Mouse (Mus musculus) cerebellum, adult 2 months (tissue): ENCODE measurements around the gene Spata13. TPM values are rescaled to one million over a fixed set of nuclear protein-coding genes. Genes with fewer than 3 reads are reported as not detected.

Experiments used
- DNase-seq, 2 experiments: peaks; one replicate each; pipeline ENCODE4 v3.0.0; 2021
- H3K27ac ChIP-seq: fragments of 200-500 bp; 2 replicates; pipeline ENCODE4 v1.5.1; 2012; ENCODE audit warnings: low read length, control low read depth, inconsistent platforms; ENCODE audit not compliant: insufficient read depth
- H3K27me3 ChIP-seq: fragments of 200-500 bp; 2 replicates; pipeline ENCODE4 v1.6.1; 2012; ENCODE audit warnings: inconsistent platforms, mild to moderate bottlenecking, low read length, moderate library complexity; ENCODE audit not compliant: control insufficient read depth, insufficient read depth
- H3K4me1 ChIP-seq: fragments of 200-500 bp; 2 replicates; pipeline ENCODE4 v1.6.1; 2011; ENCODE audit warnings: low read length; ENCODE audit not compliant: control insufficient read depth, insufficient read depth
- H3K4me3 ChIP-seq: fragments of 200-500 bp; replicated peaks from 2 replicates; pipeline ENCODE3; 2011; ENCODE audit warnings: mild to moderate bottlenecking, low read depth, low read length, control low read depth; ENCODE audit not compliant: insufficient read depth
- CTCF ChIP-seq: fragments of 200-500 bp; IDR thresholded peaks from 2 replicates; pipeline ENCODE4 v1.5.1; 2011; ENCODE audit warnings: low read depth, mild to moderate bottlenecking, control low read depth, low read length, moderate library complexity, borderline replicate concordance; ENCODE audit not compliant: insufficient read depth
- POLR2A ChIP-seq: fragments of 200-500 bp; IDR thresholded peaks from 2 replicates; pipeline ENCODE4 v1.6.1; 2011; ENCODE audit warnings: low read length, control low read depth, borderline replicate concordance; ENCODE audit not compliant: insufficient read depth
- whole genome bisulfite sequencing: fragments of 180-500 bp; shearing (Covaris S2); methylation state at CpG from one replicate; pipeline ENCODE4 v1.1.7; 2018; 5-methylcytosine and 5-hydroxymethylcytosine counted together
- polyA plus RNA-seq: library from polyadenylated mRNA; depleted of rRNA; stranded (reverse); fragments of >200 nt; gene quantifications from 2 replicates; pipeline ENCODE4 v1.2.3, GENCODE M21; 2012

The Spata13 gene
- polyA plus RNA-seq, 1 experiment, result 5.7 TPM

DNA sequence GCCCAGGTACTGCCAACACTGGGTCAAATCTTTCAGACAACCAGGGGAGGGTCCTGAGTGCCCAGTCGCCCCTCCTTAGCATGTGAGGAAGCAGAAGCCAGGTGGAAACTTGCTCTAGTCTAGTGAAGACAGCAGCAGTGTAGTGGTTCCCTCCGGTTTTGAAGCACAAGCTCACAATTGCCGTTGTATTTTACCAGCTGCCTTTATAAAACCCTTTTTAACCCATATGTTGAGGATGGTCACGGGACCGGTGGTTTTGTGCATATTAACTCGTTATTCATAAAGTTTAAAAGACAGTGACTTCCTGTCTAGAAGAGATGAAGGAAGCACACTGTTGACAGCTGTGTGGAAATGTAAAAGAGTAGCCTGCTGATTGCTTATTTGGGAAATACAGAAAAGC lies 98.3 kb downstream of the Spata13 start:
- Histone ChIP-seq H3K27me3 (no peaks in the 10 kb centered on the region), H3K4me3 (no peak overlapping the region), H3K4me1 (peaks cover 9% of the 10 kb centered on the region), H3K27ac (no peak overlapping the region)
- no peak for DNase-seq
- TF ChIP-seq POLR2A, result no peak
- TF ChIP-seq CTCF, result no peak
- 71% methylated on average over 6 of the region's 6 CpGs for WGBS

DNA sequence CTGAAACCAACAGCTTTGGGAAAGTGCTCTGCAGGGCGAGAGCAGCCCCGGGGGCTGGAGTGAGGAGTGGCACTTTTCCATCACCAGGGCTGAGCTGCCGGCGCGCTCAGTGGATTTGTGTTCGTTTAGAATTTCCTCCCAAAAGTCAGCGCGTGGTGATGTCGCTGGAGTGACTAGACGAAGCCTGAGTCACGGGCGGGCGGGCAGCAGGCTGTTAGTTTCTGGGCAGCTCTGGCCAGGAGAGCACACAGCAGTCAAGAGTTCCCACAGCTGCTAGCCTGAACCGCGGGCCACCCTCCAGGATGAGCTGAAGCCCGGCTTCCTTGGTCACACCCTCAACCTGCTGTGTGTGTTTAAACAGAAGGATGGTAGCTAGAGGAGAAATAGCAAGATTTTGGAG lies 99.0 kb downstream of the Spata13 start:
- DNase-seq, result peak in 1 of 2 experiments; percentile 20
- TF ChIP-seq POLR2A, result no peak
- TF ChIP-seq CTCF, result no peak
- Histone ChIP-seq H3K27ac (no peak overlapping the region), H3K4me3 (no peak overlapping the region), H3K27me3 (no peaks in the 10 kb centered on the region), H3K4me1 (peaks cover 9% of the 10 kb centered on the region)
- 16% methylated on average over 16 of the region's 16 CpGs for WGBS

DNA sequence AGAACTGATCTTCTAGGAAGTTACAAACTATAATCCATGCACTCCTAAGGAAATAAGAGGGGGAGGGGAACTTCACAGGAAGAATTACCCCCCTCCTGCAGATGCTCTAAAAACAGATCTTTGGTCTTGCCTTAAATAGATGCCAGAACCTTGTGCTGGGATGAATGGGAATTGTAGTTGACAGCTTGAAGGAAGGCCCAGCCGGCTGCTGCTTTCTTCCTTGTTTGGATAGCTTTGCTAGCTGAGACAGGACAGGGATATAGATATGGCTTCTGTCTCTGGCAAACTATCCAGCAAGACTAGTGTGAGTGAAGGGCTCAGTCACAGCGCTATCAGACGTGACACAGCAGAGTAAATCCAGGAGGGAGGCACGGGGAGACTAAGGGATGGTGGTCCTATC lies 99.9 kb downstream of the Spata13 start:
- TF ChIP-seq CTCF, result no peak
- no peak for TF ChIP-seq POLR2A
- WGBS, result 83% methylated on average over 4 of the region's 4 CpGs
- DNase-seq, result no peak
- H3K4me1 ChIP-seq, result peaks cover 9% of the 10 kb centered on the region
- H3K27ac ChIP-seq, result no peak overlapping the region
- no peak overlapping the region for H3K4me3 ChIP-seq
- H3K27me3 ChIP-seq, result no peaks in the 10 kb centered on the region

DNA sequence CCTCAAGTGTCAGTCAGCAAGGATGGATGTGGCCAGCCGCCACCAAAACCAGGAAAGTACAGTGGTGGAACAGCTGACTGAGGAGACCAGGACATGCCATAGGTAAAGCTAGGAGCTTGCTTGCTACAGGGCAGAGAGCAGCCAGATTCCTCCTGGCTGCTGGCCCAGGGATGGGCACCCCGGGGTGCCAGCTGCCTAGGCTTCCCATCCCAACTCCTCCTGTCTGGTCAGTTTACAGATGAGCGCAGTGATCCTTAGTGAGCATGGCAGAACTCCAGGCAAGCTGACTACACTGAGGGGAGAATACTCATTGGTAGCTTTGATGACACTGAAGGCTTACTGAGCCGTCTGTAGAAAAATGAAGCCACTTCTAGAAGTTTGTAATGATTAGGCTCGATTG lies 101.4 kb downstream of the Spata13 start:
- peaks cover 17% of the 10 kb centered on the region for H3K4me1 ChIP-seq
- H3K27ac ChIP-seq, result no peak overlapping the region
- TF ChIP-seq POLR2A (no peak), CTCF (no peak)
- DNase-seq, result peak; percentile 38 to 41
- 25% methylated on average over 5 of the region's 5 CpGs for WGBS
- H3K27me3 ChIP-seq, result no peaks in the 10 kb centered on the region
- no peak overlapping the region for H3K4me3 ChIP-seq

DNA sequence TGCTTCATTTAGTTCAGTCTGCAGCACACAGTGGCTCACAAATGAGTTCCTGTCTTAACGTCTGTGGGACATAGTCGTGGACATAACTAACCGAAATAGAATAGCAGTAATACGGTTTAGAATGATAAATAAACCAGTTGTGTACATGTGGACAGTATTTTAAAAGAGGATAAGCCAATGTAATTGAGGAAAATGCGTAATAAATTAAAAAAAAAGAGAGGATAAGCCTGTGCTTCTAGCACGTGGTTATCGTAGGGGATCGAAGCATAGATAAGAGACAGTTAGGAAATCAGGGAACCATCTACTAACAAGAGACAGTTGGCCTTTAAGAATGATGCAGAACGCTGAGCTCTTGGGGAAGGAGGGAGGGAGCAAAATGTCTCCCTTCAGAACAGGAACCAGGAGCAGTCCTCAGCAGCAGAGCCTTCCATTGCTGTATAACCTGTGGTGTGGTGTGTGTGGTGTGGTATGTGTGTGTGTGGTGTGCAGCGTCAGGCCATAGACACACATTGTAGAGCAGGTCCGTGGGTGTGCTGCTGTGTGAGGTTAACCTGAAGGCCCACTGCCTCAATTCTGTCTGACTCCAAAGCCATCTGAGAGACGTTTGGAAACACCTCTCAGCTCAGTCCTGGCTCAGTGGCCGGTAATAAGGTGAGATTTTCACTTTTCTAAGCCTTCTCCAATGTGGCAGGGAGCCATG lies 102.2 kb downstream of the Spata13 start:
- no peak overlapping the region for H3K27ac ChIP-seq
- 81% methylated on average over 13 of the region's 13 CpGs for WGBS
- peaks cover 25% of the 10 kb centered on the region for H3K4me1 ChIP-seq
- no peak overlapping the region for H3K4me3 ChIP-seq
- no peak for TF ChIP-seq POLR2A
- TF ChIP-seq CTCF, result no peak
- no peak for DNase-seq
- no peaks in the 10 kb centered on the region for H3K27me3 ChIP-seq

DNA sequence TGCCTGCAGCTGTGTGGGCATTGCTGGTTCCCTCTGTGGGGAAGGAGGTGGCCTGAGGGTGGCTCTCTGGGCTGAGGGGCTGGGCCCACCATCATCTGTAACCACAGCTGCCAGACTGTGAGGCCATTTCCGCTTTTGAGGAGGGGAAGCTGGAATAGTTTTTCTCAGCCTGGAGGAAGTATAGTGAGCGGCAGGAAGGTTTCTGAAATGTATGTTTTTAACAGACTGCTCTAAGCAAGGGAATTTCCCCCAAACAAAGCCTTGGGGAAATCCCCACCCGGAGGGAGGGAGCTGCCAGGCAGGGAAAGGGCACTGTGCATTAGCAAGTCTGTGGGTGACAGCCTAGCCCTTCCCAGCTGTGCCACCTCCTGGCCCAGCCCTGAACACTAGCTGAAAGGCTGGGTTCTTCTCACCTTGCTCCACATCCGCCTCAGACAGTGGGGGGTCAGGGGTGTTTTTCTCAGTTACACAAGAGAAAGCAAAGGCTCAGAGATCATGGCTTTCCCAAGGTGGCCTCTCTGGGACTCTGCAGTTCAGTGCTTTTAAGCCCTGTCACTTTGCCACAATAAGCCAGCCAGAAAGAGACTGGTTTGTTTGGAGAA lies 102.9 kb downstream of the Spata13 start:
- Histone ChIP-seq H3K4me1 (peaks cover 32% of the 10 kb centered on the region), H3K4me3 (no peak overlapping the region), H3K27me3 (no peaks in the 10 kb centered on the region), H3K27ac (no peak overlapping the region)
- WGBS, result 63% methylated on average over 4 of the region's 4 CpGs
- no peak for TF ChIP-seq CTCF
- TF ChIP-seq POLR2A, result no peak
- no peak for DNase-seq

DNA sequence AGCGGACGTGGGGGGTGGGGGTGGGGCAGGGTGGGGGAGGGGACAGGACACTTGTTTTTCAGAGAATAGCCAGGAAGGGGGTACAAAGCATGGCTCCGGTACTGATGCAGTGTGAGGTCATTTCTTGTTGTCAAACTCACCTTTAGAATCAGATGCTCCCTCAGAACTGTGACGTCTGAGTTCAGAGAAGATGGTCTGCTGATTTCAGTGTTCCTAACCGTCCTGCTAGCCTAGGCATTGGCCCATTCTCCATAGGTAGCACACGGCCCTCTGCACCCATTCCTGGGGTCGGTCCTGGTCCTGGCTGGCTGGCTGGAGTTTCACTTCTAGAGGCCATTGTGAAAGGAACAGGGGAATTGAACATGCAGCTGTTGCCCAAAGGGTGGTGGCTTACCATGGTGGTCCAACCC lies 103.4 kb downstream of the Spata13 start:
- Histone ChIP-seq H3K27ac (no peak overlapping the region), H3K4me1 (peaks cover 37% of the 10 kb centered on the region)

DNA sequence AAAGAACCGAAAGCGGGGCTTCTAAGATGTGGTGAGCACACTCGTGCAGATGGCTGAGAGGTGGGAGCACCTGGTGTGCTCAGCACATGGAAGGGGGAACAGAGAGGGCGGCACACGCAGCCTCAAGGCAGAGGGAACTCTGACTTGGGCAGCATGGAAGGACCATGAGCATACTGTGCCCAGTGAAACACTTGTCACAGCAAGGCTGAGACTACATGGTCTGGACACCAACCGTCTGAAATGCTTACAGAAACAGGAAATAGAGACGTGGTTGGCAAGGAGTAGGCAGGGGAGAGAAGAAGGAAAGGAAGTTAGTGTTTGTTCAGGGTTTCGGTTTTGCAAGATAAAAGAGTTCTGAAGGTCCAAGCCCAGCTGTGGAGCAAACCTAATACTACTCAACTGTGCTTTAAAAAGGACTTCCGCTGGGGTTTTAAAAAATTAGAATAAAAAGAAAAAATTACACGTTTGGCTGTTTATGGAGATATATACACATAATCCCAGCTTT lies 104.7 kb downstream of the Spata13 start:
- Histone ChIP-seq H3K27ac (no peak overlapping the region), H3K4me1 (peaks cover 39% of the 10 kb centered on the region)

More for the DNA sequence above, 103.4 kb downstream of the Spata13 start:
- Histone ChIP-seq H3K27me3 (no peaks in the 10 kb centered on the region), H3K4me3 (no peak overlapping the region)
- 57% methylated on average over 7 of the region's 7 CpGs for WGBS
- no peak for TF ChIP-seq CTCF
- no peak for TF ChIP-seq POLR2A
- no peak for DNase-seq

More for the DNA sequence above, 104.7 kb downstream of the Spata13 start:
- TF ChIP-seq CTCF, result no peak
- no peak for TF ChIP-seq POLR2A
- Histone ChIP-seq H3K4me3 (no peak overlapping the region), H3K27me3 (no peaks in the 10 kb centered on the region)
- WGBS, result 78% methylated on average over 10 of the region's 10 CpGs
- DNase-seq, result no peak
